Mouse (Mus musculus) stomach, embryonic 14.5 days (tissue): Measurements from ENCODE around the gene Tiam1. TPM values are rescaled to one million over a fixed set of nuclear protein-coding genes. Genes with fewer than 3 reads are reported as not detected.

Experiments
- ATAC-seq: fragments of 200-750 bp; cut with Nextera tagmentation; 2 replicates; pipeline ENCODE4 v1.8.0; 2017; ENCODE audit warnings: low read depth, moderate TSS enrichment; ENCODE audit not compliant: insufficient number of reproducible peaks, insufficient read depth, low FRiP score
- H3K27ac ChIP-seq: fragments of 300-500 bp; sonication (generic); 2 replicates; pipeline ENCODE4 v1.5.1; 2014; ENCODE audit warnings: mild to moderate bottlenecking, low read length, moderate library complexity, mixed read lengths
- H3K27me3 ChIP-seq: fragments of 300-500 bp; sonication (generic); 2 replicates; pipeline ENCODE4 v1.6.1; 2014; ENCODE audit warnings: low read length, control low read depth, mixed read lengths; ENCODE audit not compliant: control insufficient read depth, insufficient read depth
- H3K36me3 ChIP-seq: fragments of 300-500 bp; sonication (generic); 2 replicates; pipeline ENCODE4 v1.6.1; 2014; ENCODE audit warnings: mild to moderate bottlenecking, control low read depth, low read length, moderate library complexity, mixed read lengths; ENCODE audit not compliant: control insufficient read depth, insufficient read depth
- H3K4me1 ChIP-seq: fragments of 300-500 bp; sonication (generic); 2 replicates; pipeline ENCODE4 v1.6.1; 2014; ENCODE audit warnings: low read length, control low read depth, mixed read lengths; ENCODE audit not compliant: control insufficient read depth, insufficient read depth
- H3K4me2 ChIP-seq: fragments of 300-500 bp; sonication (generic); replicated peaks from 2 replicates; pipeline ENCODE4 v1.6.1; 2014; ENCODE audit warnings: low read depth, low read length, control low read depth
- H3K4me3 ChIP-seq: fragments of 300-500 bp; sonication (generic); 2 replicates; pipeline ENCODE4 v1.5.1; 2014; ENCODE audit warnings: low read depth, low read length, control low read depth
- H3K9ac ChIP-seq: fragments of 300-500 bp; sonication (generic); replicated peaks from 2 replicates; pipeline ENCODE4 v1.6.1; 2014; ENCODE audit warnings: low read depth, mild to moderate bottlenecking, control low read depth, low read length, moderate library complexity, mixed read lengths
- H3K9me3 ChIP-seq: fragments of 300-500 bp; sonication (generic); 2 replicates; pipeline ENCODE4 v1.6.1; 2016; ENCODE audit warnings: low read depth, low read length, control low read depth; ENCODE audit not compliant: control insufficient read depth
- WGBS: fragments of 180-500 bp; shearing (Covaris S2); extraction: QIAGEN DNeasy Blood & Tissue Kit; methylation state at CpG from one replicate; pipeline ENCODE4 v1.1.7; 2014; 5-methylcytosine and 5-hydroxymethylcytosine counted together
- polyA plus RNA-seq: library from polyadenylated mRNA; unstranded; fragments of >200 nt; fragmentation: Nextera tagmentation; extraction: Ambion mirVana; gene quantifications from 2 replicates; pipeline ENCODE4 v1.2.1, GENCODE M21; 2014

The Tiam1 gene
- polyA plus RNA-seq, 1 experiment from 2014 or later = 38.4 TPM

DNA sequence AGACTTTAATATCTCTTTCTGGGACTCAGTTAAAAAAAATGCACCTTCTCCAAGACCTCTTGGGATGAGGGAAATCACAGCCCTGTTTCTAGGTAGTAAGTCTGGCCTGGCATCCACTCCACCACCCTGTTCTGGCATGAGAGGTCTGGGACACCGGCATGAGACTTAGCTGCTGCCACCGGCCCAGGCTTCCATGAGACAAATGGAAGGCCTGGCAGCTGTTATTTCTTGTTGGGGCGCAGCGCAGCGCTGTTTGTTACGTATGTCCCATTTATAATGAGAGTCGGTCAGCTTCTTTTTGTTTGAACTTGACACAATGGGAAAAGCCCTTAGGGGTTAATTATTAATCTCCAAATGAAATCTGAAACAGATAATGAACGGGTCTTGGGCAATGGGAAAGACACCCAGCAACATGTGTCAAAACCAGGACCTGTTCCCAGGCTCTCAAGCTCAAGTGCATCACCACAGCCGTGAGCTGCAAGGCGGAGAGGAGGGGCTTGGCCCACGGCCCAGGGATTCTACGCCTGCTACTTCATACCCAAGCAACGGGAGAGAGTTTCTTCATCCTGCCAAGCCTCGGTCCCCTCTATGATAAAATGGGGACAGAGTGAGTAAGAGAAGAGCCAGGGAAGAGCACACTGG is 219.2 kb downstream of the Tiam1 start:
- WGBS = 36% methylated on average over 14 of the region's 14 CpGs
- Histone ChIP-seq H3K27ac (no peak overlapping the region), H3K9me3 (no peaks in the 10 kb centered on the region), H3K4me3 (no peak overlapping the region), H3K4me1 (peaks cover 9% of the 10 kb centered on the region), H3K4me2 (no peak overlapping the region), H3K36me3 (no peaks in the 10 kb centered on the region), H3K9ac (no peak overlapping the region), H3K27me3 (no peaks in the 10 kb centered on the region)
- ATAC-seq = peak; percentile 42; the same call in 1 of the 2 replicates

DNA sequence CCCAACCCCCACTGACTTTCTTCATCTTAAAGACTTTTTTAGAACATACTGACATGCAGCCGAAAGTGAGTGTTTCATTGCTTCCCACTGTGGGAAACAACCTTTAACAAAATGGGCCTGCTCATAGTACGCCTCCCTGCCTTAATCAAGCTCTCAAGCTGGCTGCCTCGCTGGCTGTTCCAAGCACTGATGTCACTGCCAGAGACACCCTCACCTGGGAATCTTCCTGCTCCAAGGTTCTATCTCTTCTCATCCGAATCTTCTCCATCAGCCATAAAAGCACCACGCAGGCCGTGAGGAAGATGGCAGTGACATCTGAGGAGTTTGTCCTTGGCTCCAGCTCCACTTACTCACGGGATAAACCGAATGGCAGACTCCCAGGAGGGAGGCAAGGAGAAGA is 220.3 kb downstream of the Tiam1 start:
- WGBS = 89% methylated on average over 8 of the region's 8 CpGs

DNA sequence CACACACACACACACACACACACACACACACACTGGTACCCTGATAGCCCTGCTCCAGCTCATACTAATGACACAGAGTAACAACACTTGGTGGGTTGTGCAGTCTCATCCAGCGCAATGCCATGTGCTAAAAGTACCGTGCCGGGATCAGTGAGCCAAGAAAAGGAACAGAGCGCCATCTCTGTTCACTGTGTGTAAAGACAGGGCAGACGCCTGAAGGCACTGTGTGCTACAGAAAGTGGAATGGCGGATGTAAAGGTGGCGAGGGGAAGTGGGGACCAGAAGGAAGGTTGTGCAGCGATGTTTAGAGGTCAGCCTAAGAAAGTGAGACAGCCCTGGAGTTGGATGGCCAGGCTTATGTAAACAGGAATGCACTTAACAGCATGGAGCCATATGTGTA is 221.1 kb downstream of the Tiam1 start:
- no peak overlapping the region for H3K4me2 ChIP-seq
- H3K9me3 ChIP-seq = no peaks in the 10 kb centered on the region
- H3K27ac ChIP-seq = no peak overlapping the region
- H3K27me3 ChIP-seq = no peaks in the 10 kb centered on the region
- H3K4me1 ChIP-seq = peaks cover 9% of the 10 kb centered on the region
- H3K36me3 ChIP-seq = no peaks in the 10 kb centered on the region
- no peak overlapping the region for H3K9ac ChIP-seq
- ATAC-seq = no peak
- no peak overlapping the region for H3K4me3 ChIP-seq
- WGBS = 71% methylated on average over 8 of the region's 8 CpGs

More for the DNA sequence above, 220.3 kb downstream of the Tiam1 start:
- Histone ChIP-seq H3K9ac (no peak overlapping the region), H3K4me2 (no peak overlapping the region), H3K27me3 (no peaks in the 10 kb centered on the region), H3K4me3 (no peak overlapping the region), H3K4me1 (peaks cover 9% of the 10 kb centered on the region), H3K36me3 (no peaks in the 10 kb centered on the region), H3K9me3 (no peaks in the 10 kb centered on the region), H3K27ac (no peak overlapping the region)
- ATAC-seq = no peak

DNA sequence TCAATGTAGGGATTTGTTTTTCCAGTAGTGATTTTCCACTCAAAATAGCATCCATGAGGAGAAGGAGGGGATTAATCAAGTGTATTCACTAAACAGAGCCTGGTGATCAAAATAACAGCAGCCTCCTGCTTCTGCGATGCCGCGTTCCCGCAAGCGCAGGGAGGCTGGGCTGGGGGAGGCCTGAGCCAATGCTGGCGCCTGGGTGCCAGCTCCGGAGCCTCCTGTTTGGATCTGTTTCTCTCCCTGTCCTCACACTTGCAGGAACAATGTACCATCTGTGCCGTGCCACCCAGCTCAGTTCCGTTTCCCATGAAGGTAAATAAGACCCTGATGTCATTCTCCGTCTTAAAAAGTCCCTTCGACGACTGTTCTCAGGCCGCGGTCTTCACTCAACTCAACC is 222.2 kb downstream of the Tiam1 start:
- WGBS = 90% methylated on average over 14 of the region's 14 CpGs
- ATAC-seq = no peak

DNA sequence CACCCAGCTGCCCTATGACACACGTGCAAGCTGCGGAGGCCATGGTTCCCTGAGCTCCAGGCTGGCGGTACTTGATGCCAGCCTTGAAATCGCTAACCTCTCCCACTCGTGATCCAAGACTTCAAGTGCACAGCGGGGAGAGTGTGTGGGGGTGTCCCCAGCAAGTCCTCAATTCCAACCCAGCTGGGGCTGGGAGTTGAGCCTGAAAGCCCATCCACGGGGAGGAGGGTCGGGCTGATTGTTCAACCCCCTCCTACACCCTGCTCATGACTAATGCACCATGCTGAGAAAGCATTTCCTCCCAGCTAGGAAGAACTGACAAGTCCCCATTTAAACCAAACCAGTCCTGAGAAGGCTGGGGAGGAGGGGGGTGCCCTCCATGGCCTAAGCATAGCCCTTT is 223.2 kb downstream of the Tiam1 start:
- ATAC-seq = no peak
- no peak overlapping the region for H3K4me2 ChIP-seq
- no peaks in the 10 kb centered on the region for H3K9me3 ChIP-seq
- H3K4me1 ChIP-seq = peaks cover 9% of the 10 kb centered on the region
- no peak overlapping the region for H3K9ac ChIP-seq
- no peaks in the 10 kb centered on the region for H3K27me3 ChIP-seq
- no peak overlapping the region for H3K27ac ChIP-seq
- 74% methylated on average over 8 of the region's 8 CpGs for WGBS
- no peaks in the 10 kb centered on the region for H3K36me3 ChIP-seq
- no peak overlapping the region for H3K4me3 ChIP-seq

More for the DNA sequence above, 222.2 kb downstream of the Tiam1 start:
- Histone ChIP-seq H3K27ac (no peak overlapping the region), H3K9me3 (no peaks in the 10 kb centered on the region), H3K4me2 (no peak overlapping the region), H3K9ac (no peak overlapping the region), H3K36me3 (no peaks in the 10 kb centered on the region), H3K27me3 (no peaks in the 10 kb centered on the region), H3K4me1 (peaks cover 9% of the 10 kb centered on the region), H3K4me3 (no peak overlapping the region)

DNA sequence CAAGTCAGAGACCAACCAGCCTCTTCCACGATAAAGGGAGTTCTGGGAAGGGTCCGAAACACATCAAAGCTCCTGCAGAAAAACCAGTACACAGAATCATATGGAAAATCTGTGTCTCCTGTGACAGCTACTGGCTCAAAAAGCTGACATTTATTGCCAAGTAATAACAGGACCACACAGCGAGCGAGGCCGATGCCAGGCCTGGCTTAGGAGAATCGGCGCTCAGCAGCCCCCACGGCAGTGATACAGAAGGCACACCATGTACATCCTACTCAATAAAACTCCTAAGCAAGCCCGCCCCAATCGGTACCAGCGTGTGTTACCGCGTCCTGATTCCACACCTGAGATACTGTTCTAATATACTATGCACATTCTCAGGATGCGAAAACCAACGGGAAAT is 226.2 kb downstream of the Tiam1 start:
- Histone ChIP-seq H3K27ac (no peak overlapping the region), H3K4me3 (no peak overlapping the region), H3K27me3 (no peaks in the 10 kb centered on the region), H3K9me3 (no peaks in the 10 kb centered on the region), H3K4me1 (no peaks in the 10 kb centered on the region), H3K9ac (no peak overlapping the region), H3K36me3 (no peaks in the 10 kb centered on the region), H3K4me2 (no peak overlapping the region)
- ATAC-seq = no peak
- 89% methylated on average over 15 of the region's 15 CpGs for WGBS

DNA sequence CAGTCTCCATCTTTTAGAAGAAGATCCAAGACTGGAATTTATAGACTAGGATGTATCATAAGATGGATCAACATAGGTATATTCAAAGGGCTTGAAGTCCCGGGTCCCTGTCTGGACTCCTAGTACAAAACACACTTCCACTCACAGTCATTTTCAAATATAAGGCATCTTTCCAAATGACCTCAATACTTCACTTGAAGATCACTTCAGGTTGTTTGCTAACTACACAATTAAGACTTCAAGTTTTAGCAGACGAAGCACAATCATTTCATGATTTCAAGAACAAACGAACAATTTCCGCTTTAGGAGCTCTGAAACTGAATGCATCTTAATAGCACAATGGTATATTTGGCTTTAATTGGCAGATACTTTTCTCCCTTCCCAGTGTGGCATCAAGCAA is 228.6 kb downstream of the Tiam1 start:
- ATAC-seq = no peak
- no peak overlapping the region for H3K9ac ChIP-seq
- H3K36me3 ChIP-seq = no peaks in the 10 kb centered on the region
- 91% methylated on average over 4 of the region's 4 CpGs for WGBS
- H3K27ac ChIP-seq = no peak overlapping the region
- H3K27me3 ChIP-seq = no peaks in the 10 kb centered on the region
- H3K9me3 ChIP-seq = no peaks in the 10 kb centered on the region
- H3K4me1 ChIP-seq = no peaks in the 10 kb centered on the region
- H3K4me3 ChIP-seq = no peak overlapping the region
- H3K4me2 ChIP-seq = no peak overlapping the region

DNA sequence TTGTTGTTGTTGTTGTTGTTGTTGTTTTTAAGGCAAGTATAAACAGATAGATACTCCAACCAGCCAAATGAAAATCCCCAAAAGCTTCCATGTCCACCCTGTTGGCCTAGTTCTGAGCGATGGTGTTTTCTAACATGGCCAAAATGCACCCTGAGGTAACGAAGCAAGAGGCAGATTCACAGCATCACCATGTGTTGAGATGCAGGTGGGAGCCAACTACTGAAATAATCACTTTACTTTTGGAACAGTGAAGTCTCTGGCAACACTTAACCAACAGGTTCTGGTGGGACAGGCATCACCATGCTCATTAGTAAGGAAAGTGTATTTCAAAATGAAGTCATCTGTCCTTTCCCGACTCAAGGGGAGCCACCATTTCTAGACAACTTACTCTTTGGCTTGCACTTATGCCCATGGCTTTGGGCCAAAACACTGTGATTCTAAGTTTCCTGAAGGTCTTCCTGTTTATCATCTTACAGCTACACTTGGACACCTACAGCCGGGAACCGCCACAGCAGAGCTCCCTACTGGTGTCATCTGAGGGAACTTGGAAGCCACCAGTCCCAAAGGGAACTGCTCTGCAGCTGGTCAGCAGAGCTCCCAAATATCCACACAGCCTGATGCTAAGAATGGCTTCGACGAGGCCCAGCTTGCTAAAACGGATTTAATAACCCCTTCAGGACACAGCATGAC is 230.7 kb downstream of the Tiam1 start:
- Histone ChIP-seq H3K36me3 (no peaks in the 10 kb centered on the region), H3K4me1 (no peaks in the 10 kb centered on the region), H3K4me2 (no peak overlapping the region), H3K27ac (no peak overlapping the region), H3K27me3 (no peaks in the 10 kb centered on the region), H3K9me3 (no peaks in the 10 kb centered on the region), H3K4me3 (no peak overlapping the region), H3K9ac (no peak overlapping the region)
- no peak for ATAC-seq
- WGBS = 70% methylated on average over 8 of the region's 8 CpGs
